Mouse (Mus musculus): ENCODE results near the gene Gm28051. TPM values are rescaled to one million over a fixed set of nuclear protein-coding genes. Genes with fewer than 3 reads are reported as not detected.

Gm28051 gene
- total RNA-seq (2021) = not detected
- long read RNA-seq, experiment 1, partial matches to known transcripts = 0 of 1 reads
- long read RNA-seq, experiment 1, other reads (novel, unspliced or antisense) = 1 of 1 reads
- long read RNA-seq, experiment 2 = 0 reads

DNA sequence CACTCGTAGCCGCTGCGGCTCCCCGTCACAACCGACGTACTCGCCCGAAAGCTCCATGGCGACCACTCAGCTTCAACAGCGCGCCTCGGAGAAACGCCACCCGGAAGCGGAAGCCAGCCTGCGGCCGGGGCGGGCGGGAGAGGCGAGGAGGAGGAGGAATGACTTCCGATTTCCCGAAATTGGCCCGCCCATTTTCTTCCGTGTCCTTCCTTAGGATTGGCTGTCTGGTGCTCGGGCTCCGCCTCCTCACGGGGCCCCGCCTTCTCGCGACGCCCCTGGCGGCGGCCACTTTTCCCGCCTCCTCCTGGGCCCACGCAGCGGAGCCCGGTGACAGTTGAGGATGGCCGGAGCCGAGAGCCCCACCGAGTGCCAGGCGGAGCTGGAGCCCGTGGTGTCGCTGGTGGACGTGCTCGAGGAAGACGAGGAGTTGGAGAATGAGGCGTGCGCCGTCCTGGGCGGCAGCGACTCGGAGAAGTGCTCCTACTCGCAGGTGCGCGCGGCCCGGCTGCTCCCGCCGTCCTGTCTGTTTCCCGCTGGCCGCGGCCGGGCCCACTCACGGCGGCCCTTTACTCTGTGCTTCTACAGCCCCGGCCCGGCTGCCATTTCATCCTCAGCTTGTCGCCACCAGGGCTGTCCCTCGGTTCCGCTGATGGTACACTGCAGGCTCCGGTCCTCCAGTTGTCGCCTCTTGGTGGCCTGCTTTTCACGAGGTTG, at the start of gene Gm28051, which contains the start of the genes Gon7 and Ubr7:
Gene Gm28051, minus strand, starts transcription at position 77 of the 714 bp plus-strand sequence.
Gene Gon7, minus strand, starts transcription at position 115 of the 714 bp plus-strand sequence.
Gene Ubr7, plus strand, starts transcription at position 279 of the 714 bp plus-strand sequence.
- H3K4me3 ChIP-seq = peak within 1 kb of the TSS; percentile 98
- intact Hi-C loops (cut with DNase I) = loop anchor here (5.0 kb wide), 1 partner anchor 119 kb away; the partner anchor contains the start of gene Btbd7
- peak; percentile 98 for DNase-seq
- peak within 1 kb of the TSS; percentile 93 for H3K27ac ChIP-seq
- peak; percentile 56 for TF ChIP-seq CTCF (IDR thresholded peaks at IDR 0.05)

DNA sequence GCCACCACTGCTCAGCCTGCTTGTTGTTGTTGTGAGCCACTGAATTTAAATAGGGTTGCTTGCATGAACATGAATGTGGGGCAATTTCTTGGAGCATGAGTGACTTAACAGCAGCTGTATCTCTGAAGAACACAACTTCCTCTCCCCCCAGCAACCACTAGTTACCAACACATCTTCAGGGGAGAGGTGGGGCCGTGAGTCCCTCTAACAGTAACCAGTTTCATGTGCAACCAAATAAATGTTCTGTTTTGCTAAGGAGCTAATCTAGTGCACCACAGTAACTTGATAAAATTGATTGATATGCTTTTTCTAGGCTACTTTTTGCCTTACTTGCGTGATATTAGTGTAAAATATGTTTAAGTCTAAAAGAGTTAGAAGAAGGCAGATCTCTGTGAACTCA, 42.0 kb upstream of the Gm28051 start:
- DNase-seq = no peak
- no peak overlapping the region for H3K4me3 ChIP-seq
- TF ChIP-seq CTCF (IDR thresholded peaks at IDR 0.05) = no peak
- intact Hi-C loops (cut with DNase I) = no loop called here
- no peak overlapping the region for H3K27ac ChIP-seq

- intact Hi-C loops (cut with DNase I) = no loop called here
- DNase-seq = no peak
- TF ChIP-seq CTCF (IDR thresholded peaks at IDR 0.05) = no peak
- no peak overlapping the region for H3K27ac ChIP-seq
- H3K4me3 ChIP-seq = no peak overlapping the region
These were observed 30.4 kb upstream of the Gm28051 start for GRCm38 (mm10) chr12:102787927-102788326.

- H3K27ac ChIP-seq = no peak overlapping the region
- intact Hi-C loops (cut with DNase I) = no loop called here
- DNase-seq = no peak
- H3K4me3 ChIP-seq = no peak overlapping the region
- no peak for TF ChIP-seq CTCF (IDR thresholded peaks at IDR 0.05)
These were observed 28.0 kb upstream of the Gm28051 start for GRCm38 (mm10) chr12:102785593-102785985.

GRCm38 (mm10) chr12:102784899-102785592, 27.5 kb upstream of the Gm28051 start:
- TF ChIP-seq CTCF (IDR thresholded peaks at IDR 0.05) = no peak
- no peak overlapping the region for H3K27ac ChIP-seq
- intact Hi-C loops (cut with DNase I) = no loop called here
- no peak overlapping the region for H3K4me3 ChIP-seq
- no peak for DNase-seq

DNA sequence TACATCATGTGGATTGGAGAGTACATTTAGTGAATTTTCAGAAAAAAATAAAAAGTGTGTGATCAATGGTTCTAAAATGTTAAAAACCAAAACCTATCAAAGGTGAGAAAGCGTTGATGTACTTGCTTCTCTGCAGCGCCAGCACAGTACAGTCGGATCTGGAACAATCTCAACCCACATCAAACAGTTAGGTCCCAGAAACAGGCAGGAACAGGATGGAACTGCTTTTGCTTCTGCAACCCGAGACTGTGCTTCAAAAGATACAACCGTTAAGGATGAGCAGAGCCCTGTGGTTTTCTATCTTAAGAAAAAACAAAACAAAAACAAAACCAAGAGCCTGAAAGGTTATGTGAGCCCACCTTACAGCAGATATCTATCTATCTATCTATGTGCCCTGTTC, 25.3 kb upstream of the Gm28051 start:
- Histone ChIP-seq H3K4me3 (no peak overlapping the region), H3K27ac (no peak overlapping the region)
- intact Hi-C loops (cut with DNase I) = no loop called here
- no peak for TF ChIP-seq CTCF (IDR thresholded peaks at IDR 0.05)
- no peak for DNase-seq

- intact Hi-C loops (cut with DNase I) = no loop called here
- H3K27ac ChIP-seq = no peak overlapping the region
- peak; percentile 13; the same call in 1 of the 2 replicates for TF ChIP-seq CTCF (IDR thresholded peaks at IDR 0.05)
- DNase-seq = no peak
- H3K4me3 ChIP-seq = no peak overlapping the region
These were observed 21.9 kb upstream of the Gm28051 start for GRCm38 (mm10) chr12:102779452-102779851.

- Histone ChIP-seq H3K4me3 (no peak overlapping the region), H3K27ac (no peak overlapping the region)
- DNase-seq = no peak
- intact Hi-C loops (cut with DNase I) = no loop called here
- TF ChIP-seq CTCF (IDR thresholded peaks at IDR 0.05) = no peak
These were observed 20.6 kb upstream of the Gm28051 start for GRCm38 (mm10) chr12:102778151-102778550.

GRCm38 (mm10) chr12:102776035-102776434, 18.5 kb upstream of the Gm28051 start:
- no peak overlapping the region for H3K27ac ChIP-seq
- DNase-seq = no peak
- no peak for TF ChIP-seq CTCF (IDR thresholded peaks at IDR 0.05)
- H3K4me3 ChIP-seq = no peak overlapping the region
- intact Hi-C loops (cut with DNase I) = no loop called here

- TF ChIP-seq CTCF (IDR thresholded peaks at IDR 0.05) = no peak
- DNase-seq = no peak
- Histone ChIP-seq H3K27ac (no peak overlapping the region), H3K4me3 (no peak overlapping the region)
- intact Hi-C loops (cut with DNase I) = no loop called here
These were observed 15.1 kb upstream of the Gm28051 start for GRCm38 (mm10) chr12:102772676-102773075.

DNA sequence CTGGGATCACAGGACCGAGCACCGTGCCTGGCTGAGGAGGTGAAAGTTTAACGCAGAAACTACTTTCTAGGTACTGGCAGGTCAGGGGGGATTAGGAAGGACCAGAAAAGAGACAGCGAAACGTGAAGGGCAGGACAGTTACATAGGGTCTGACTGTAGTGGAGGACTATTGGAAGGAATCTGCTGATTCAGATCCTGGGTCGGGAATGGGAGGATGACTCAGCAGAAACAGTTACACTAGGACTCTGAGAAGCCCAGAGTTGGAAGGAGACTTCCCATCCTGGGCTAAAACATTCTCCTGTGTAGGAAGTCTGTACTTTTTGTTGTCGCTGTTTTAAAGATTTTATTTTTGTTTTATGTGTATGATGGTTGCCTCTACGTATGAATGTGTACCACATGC, 14.0 kb upstream of the Gm28051 start:
- no peak overlapping the region for H3K27ac ChIP-seq
- no peak for TF ChIP-seq CTCF (IDR thresholded peaks at IDR 0.05)
- intact Hi-C loops (cut with DNase I) = no loop called here
- no peak for DNase-seq
- H3K4me3 ChIP-seq = no peak overlapping the region

GRCm38 (mm10) chr12:102769000-102769399, 11.4 kb upstream of the Gm28051 start:
- TF ChIP-seq CTCF (IDR thresholded peaks at IDR 0.05) = peak; percentile 26; the same call in 1 of the 2 replicates
- intact Hi-C loops (cut with DNase I) = no loop called here
- H3K27ac ChIP-seq = no peak overlapping the region
- DNase-seq = no peak
- no peak overlapping the region for H3K4me3 ChIP-seq

DNA sequence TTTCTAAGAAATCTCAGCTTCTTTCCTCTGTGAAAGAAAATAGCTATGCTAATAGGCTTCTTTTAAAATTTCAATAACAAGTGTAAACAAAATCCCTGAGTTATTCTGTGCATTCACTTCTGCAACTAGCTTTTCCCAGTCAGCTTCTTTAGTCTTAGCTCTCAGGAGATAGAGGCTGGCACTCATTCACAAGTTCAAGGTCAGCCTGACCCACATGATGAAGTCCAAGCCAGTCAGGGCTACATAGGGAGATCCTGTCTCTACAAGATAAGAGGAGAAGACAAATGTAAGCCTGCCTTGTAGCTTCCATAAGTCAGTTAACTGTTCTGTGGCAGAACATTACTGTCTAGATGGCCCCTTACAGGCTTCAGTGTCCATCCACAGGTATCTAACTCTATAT, 6.1 kb upstream of the Gm28051 start:
- H3K27ac ChIP-seq = no peak overlapping the region
- H3K4me3 ChIP-seq = no peak overlapping the region
- no peak for TF ChIP-seq CTCF (IDR thresholded peaks at IDR 0.05)
- DNase-seq = no peak
- intact Hi-C loops (cut with DNase I) = no loop called here

All from gastrocnemius, adult 2 months (tissue).